Mouse (Mus musculus) embryonic fibroblast, embryonic 13.5 days (primary cell): ENCODE data around the gene Nfrkb.

Experiments
- CTCF ChIP-seq: IDR thresholded peaks from 2 replicates; pipeline ENCODE4 v1.5.1; 2011; ENCODE audit warnings: mild to moderate bottlenecking, control low read depth, low read length, moderate library complexity, borderline replicate concordance; ENCODE audit not compliant: insufficient read depth
- POLR2A ChIP-seq: IDR thresholded peaks from 2 replicates; pipeline ENCODE4 v1.6.1; 2011; ENCODE audit warnings: low read depth, mild to moderate bottlenecking, control low read depth, low read length, moderate library complexity

DNA sequence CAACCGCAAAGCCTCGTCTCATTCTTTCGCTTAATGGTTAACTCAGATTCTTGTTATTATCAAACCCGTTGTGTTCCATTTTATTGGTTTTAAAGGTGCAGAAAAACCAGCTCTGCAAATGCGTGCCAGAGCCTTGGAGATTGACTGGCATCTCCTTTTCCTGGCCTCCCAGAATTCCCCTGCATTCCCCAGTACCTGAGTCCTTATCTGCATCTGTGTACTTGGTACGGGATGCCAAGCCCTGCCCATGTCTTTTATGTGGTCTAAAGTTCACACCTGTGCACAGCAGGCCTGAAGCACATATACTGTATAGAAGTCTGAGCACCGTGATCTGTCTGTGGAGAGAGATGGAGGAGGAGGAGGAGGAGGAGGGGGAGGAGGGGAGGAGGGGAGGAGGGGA, 51.9 kb downstream of the Nfrkb start:
- TF ChIP-seq CTCF (no peak), POLR2A (no peak)
